Mouse (Mus musculus) urinary bladder, postnatal 0 days (tissue): ENCODE data around the gene Srms. TPM values are rescaled to one million over a fixed set of nuclear protein-coding genes. Genes with fewer than 3 reads are reported as not detected.

Source experiments
- polyA plus RNA-seq: library from polyadenylated mRNA; unstranded; fragments of >200 nt; fragmentation: Nextera tagmentation; extraction: Ambion mirVana; gene quantifications from 2 replicates; pipeline ENCODE4 v1.2.1, GENCODE M21; 2015

Gene Srms
- polyA plus RNA-seq: 0.07 and 0.10 TPM in 2 replicates

DNA sequence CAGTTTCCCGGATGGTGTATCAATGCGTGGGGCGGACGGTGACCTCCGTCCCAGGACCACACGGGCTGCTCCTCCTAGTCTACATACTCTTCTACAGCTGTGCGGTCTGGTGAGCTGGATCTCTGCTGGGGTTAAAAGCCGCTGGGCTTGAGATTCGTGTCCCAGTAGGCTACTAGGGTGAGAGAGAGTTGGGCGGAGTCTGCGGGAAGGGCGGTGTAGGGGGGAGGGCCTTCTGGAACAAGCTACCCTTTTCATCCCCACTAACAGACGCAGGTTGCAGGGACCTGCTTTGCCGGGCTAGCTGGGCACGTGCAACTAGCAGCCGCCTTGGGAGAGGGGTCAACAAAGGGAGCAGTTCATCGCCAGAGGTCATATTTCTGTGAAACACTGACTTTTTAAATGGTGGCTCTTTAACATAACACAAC, at the start of gene Srms:
Gene Srms (minus strand): TSS at position 165 of the 425 bp plus-strand sequence.

DNA sequence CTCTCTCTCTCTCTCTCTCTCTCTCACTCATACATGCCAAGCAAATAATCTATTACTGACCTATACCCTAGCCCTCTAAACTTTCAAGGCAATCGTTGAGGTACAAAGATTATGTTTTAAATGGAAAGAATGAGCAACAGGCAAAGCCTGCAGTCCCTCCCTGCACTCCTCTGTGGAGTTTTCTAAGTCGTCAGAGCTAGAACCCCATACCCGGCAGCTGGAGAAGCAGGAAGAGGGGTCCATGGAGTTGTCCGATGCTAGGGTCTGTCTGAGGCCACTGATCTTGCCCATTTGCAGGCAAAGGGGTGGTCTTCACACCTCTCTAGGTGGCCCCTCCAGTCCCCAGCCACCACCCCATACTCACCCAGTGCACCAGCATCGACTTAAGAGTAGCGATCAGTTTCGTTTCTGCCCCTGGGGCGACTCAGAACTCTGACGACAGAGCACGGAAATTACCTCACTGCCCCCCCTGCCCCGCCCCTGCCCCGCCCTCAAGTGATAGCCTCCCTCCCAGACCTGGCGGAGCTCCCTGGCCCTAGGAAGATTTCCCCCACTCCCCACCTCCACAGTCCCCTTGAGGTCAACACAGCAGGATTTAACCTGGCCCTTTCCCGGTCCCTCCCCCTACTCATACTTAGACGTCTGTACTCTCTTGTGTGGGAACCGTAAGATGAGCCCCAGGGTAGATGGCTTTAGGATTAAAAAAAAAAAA, 28.8 kb upstream of the Srms start, which contains the start of gene Helz2:
Gene Helz2 (minus strand): TSS at position 426 of the 712 bp plus-strand sequence.

DNA sequence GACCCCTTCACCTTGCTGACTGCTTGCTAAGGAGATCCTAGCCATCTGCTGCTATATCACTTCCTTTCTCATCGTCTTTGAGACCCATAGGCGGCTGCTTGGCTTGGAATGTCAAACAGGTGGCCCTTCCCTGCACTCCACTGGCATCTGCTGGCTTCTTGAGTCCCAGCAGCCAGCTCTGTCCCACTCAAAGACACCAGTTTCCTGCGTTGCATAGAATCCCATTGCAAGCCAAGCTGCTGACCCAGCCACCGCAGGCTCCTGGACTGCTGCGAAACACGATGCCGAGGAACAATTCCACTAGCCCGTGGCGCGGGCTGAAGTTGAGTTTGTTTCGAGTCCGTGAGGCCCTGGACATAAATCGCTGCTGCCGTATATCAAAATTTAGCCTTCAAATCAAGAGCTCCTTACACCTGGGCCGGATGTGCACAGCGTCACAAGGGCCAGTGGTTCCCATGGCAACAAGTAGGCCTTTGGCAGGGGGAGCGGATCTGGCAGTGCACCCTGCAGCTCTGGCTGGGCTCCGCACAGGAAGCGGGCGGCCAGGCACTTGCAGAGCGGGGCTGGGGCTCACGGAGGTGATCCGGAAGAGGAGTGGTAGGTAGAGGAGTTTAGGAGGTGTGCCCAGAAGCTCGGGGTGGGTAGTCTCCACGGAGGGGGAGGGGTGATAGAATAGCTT, 6.7 kb upstream of the Srms start, which contains the start of gene Fndc11:
Gene Fndc11 (plus strand): TSS at position 476 of the 679 bp plus-strand sequence.

DNA sequence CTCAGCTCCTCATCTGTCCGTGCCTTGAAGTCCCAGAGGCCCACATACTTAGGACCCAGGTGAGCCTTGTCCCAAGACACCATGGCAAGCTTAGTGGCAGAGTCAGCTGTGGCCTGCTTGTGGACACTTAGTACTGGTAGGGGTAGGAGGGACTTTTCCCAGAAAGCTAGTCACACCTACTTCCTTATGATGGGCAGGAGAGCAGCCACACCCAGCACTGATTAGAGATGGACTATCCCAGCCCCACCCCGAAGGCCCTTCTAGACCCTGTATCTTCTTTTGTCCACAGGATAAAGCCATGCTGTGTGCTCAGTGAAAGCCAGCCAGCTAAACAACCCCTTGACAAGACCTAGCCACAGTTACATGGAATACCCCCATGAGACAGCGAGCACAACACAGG, 10.6 kb downstream of the Srms start, which contains the start of gene Ptk6:
Gene Ptk6 (minus strand): TSS at position 368 of the 400 bp plus-strand sequence.

DNA sequence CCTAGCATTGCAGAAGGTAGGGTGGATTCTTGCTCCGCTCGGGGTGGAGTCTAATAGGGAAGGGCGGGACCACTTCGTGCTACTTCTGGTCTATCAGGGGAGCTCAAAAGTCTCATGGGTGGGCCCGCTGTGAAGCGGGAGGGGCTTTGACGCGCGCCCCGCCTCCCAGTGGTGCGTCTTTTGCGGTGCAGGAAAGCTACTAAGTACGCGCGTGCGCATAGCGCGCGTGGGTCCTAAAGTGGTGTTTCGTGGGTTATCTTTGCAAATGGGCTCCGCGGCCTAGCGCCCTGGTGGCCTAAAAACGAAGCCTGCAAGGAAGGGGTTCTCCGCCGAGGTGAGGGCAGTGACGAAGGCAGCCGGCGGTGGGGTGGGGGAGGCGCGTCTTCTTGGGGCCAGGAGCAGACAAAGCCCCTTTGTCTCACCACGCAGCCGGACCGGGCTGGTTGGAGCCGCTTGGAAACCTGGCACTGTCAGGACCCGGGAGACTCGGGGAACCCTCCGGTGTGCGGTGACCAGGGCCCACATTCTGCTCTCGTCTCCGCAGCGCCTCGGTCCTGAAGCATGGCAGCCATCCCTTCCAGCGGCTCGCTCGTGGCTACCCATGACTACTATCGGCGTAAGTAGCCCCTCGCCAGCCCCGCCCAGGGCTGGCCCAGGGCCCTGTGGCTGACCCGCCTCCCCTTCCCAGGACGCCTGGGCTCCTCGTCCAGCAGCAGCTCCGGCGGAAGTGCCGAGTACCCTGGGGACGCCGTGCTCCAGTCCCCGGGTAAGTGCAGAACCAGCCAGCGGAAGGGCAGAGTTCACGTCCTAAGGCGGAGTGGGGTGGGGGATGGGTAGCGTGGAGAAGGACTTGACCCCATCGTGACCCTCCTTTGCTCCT, 25.6 kb downstream of the Srms start, which contains the start of gene Ppdpf:
Gene Ppdpf (plus strand): TSS at position 127 of the 880 bp plus-strand sequence.

DNA sequence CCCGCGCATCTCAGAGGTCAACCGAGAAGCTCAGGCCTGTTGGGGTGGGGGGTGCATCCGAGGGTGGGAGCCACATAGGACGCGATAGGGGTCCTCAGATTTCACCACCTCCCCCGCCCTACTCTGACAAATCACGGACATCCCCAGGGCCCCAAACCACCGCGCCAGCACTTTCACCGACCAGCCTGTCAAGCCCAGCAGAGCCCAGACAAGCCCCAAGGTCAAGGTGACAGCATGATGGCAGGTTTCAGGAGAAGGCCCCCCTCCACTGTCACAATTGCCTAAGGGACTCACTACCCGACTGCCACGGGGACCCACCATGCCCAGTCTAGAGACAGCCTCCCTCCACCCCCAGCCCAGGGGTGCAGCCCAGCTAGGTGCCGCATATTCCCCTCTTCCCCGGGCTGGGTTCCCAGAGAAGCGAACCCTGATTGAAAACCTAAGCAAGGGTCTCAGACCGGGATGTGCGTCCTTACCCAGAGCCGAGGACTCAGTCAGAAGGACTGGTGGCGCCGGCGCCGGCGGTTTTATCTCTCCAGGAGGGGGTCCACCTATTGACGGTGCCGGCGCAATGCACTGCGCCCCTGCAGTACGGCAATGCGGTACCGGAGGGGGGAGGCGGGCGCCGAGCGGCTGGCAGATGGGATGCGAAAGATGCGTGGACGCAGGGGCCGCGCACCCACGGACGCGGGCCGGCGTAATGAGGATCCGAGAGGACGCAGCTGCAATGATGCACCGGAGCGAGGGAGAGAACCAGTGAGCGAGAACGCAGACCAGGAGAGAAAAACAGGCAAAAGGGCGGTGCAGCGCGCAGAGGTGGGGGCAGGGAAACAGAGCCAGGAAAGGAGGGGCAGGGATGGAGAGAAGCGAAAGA, 56.5 kb downstream of the Srms start, which contains the start of gene Eef1a2:
Gene Eef1a2 (minus strand): TSS at position 767 of the 874 bp plus-strand sequence.

Other genes with a start within 250 kb of the Srms start
- 64.1 and 68.0 TPM in 2 replicates for gene Arfgap1, start 246.0 kb downstream of the Srms start, polyA plus RNA-seq
- gene Col20a1, start 226.7 kb downstream of the Srms start, polyA plus RNA-seq: 0.13 and 0.31 TPM in 2 replicates
- 0.05 and 0.06 TPM in 2 replicates for gene Chrna4, start 169.6 kb downstream of the Srms start, polyA plus RNA-seq
- not detected in 2 replicates for gene Kcnq2, start 77.9 kb downstream of the Srms start, polyA plus RNA-seq
- not detected in 2 replicates for gene Eef1a2, start 56.2 kb downstream of the Srms start, polyA plus RNA-seq
- 150 and 173 TPM in 2 replicates for gene Ppdpf, start 25.9 kb downstream of the Srms start, polyA plus RNA-seq
- not detected in 2 replicates for gene Ptk6, start 10.4 kb downstream of the Srms start, polyA plus RNA-seq
- gene Fndc11, start 6.8 kb upstream of the Srms start, polyA plus RNA-seq: 0.13 TPM in 1 of 2 replicates, not detected in the other
- 0.99 and 1.0 TPM in 2 replicates for gene Helz2, start 28.8 kb upstream of the Srms start, polyA plus RNA-seq
- 5.9 and 6.1 TPM in 2 replicates for gene Gmeb2, start 74.8 kb upstream of the Srms start, polyA plus RNA-seq
- 0.92 and 1.1 TPM in 2 replicates for gene Stmn3, start 101.3 kb upstream of the Srms start, polyA plus RNA-seq
- gene Rtel1, start 106.6 kb upstream of the Srms start, polyA plus RNA-seq: 12.9 and 14.1 TPM in 2 replicates
- gene Zgpat, start 151.7 kb upstream of the Srms start, polyA plus RNA-seq: 17.2 and 20.0 TPM in 2 replicates
- 34.8 and 36.7 TPM in 2 replicates for gene Arfrp1, start 152.2 kb upstream of the Srms start, polyA plus RNA-seq
- 6.0 and 8.3 TPM in 2 replicates for gene Lime1, start 166.9 kb upstream of the Srms start, polyA plus RNA-seq
- 3.0 and 3.7 TPM in 2 replicates for gene Zbtb46, start 246.2 kb upstream of the Srms start, polyA plus RNA-seq